Mouse (Mus musculus) forebrain, embryonic 16.5 days (tissue): ENCODE data around the gene Nckipsd. TPM values are rescaled to one million over a fixed set of nuclear protein-coding genes. Genes with fewer than 3 reads are reported as not detected.

ENCODE experiments used
- ATAC-seq: fragments of 200-750 bp; cut with Nextera tagmentation; 2 replicates; pipeline ENCODE4 v1.8.0; 2017; ENCODE audit warnings: mild to moderate bottlenecking, moderate library complexity
- H3K27ac ChIP-seq: fragments of 300-500 bp; sonication (generic); 2 replicates; pipeline ENCODE4 v1.5.1; 2014; ENCODE audit warnings: low read length, control low read depth
- H3K27me3 ChIP-seq: fragments of 300-500 bp; sonication (generic); replicated peaks from 2 replicates; pipeline ENCODE4 v1.6.1; 2014; ENCODE audit warnings: low read length; ENCODE audit not compliant: control insufficient read depth, insufficient read depth
- H3K36me3 ChIP-seq: fragments of 300-500 bp; sonication (generic); 2 replicates; pipeline ENCODE4 v1.6.1; 2014; ENCODE audit not compliant: control insufficient read depth, insufficient read depth
- H3K4me1 ChIP-seq: fragments of 300-500 bp; sonication (generic); replicated peaks from 2 replicates; pipeline ENCODE4 v1.6.1; 2014; ENCODE audit warnings: low read length; ENCODE audit not compliant: control insufficient read depth, insufficient read depth
- H3K4me2 ChIP-seq: fragments of 300-500 bp; sonication (generic); 2 replicates; pipeline ENCODE4 v1.6.1; 2014; ENCODE audit warnings: mild to moderate bottlenecking, low read length, control low read depth
- H3K4me3 ChIP-seq: fragments of 300-500 bp; sonication (generic); replicated peaks from 2 replicates; pipeline ENCODE4 v1.5.1; 2014; ENCODE audit warnings: mild to moderate bottlenecking, low read length, control low read depth
- H3K9ac ChIP-seq: fragments of 300-500 bp; sonication (generic); replicated peaks from 2 replicates; pipeline ENCODE4 v1.6.1; 2014; ENCODE audit warnings: low read depth, low read length, control low read depth
- H3K9me3 ChIP-seq: fragments of 300-500 bp; sonication (generic); 2 replicates; pipeline ENCODE4 v1.6.1; 2016; ENCODE audit warnings: low read length; ENCODE audit not compliant: control insufficient read depth
- WGBS: fragments of 180-500 bp; shearing (Covaris S2); extraction: QIAGEN DNeasy Blood & Tissue Kit; methylation state at CpG from one replicate; pipeline ENCODE4 v1.1.7; 2014; 5-methylcytosine and 5-hydroxymethylcytosine counted together
- polyA plus RNA-seq: library from polyadenylated mRNA; unstranded; fragments of >200 nt; fragmentation: Nextera tagmentation; extraction: Ambion mirVana; gene quantifications from 2 replicates; pipeline ENCODE4 v1.2.1, GENCODE M21; 2015

The Nckipsd gene
- polyA plus RNA-seq, 1 experiment from 2014 or later = 35.1 TPM

DNA sequence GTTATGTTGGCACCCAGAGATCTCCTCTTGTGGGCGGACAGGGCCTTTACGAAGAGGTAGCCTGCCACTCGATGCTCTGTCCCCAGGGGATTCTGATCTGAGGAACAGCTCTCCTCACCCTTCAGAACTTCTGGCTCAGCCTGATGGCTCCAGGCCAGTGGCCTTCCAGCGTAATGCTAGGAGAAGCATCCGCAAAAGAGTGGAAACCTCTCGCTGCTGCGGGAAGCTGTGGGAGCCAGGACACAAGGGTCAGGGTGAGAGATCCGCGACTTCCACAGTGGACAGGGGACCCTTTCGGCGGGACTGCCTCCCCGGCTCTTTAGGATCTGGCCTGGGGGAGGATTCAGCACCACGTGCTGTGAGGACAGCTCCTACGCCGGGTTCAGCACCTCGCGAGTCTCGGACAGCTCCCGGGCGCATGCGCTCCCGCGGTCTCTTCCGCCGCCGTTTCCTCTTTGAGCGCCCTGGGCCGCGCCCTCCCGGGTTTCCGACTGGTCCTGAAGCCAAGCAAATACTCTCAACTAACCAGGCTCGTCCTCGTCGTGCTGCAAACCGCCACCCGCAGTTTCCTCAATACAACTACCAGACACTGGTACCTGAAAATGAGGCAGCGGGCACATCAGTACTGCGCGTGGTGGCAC, 18.7 kb downstream of the Nckipsd start:
- peaks cover 51% of the 10 kb centered on the region for H3K4me1 ChIP-seq
- under 1% methylated on average over 39 of the region's 39 CpGs for WGBS
- peak overlapping the region; percentile 71 for H3K27ac ChIP-seq
- ATAC-seq = no peak
- no peaks in the 10 kb centered on the region for H3K9me3 ChIP-seq
- H3K4me2 ChIP-seq = peak overlapping the region; percentile 95
- peaks cover 21% of the 10 kb centered on the region for H3K36me3 ChIP-seq
- H3K9ac ChIP-seq = peak overlapping the region; percentile 90
- peak overlapping the region; percentile 63 for H3K4me3 ChIP-seq
- peaks cover 22% of the 10 kb centered on the region for H3K27me3 ChIP-seq

DNA sequence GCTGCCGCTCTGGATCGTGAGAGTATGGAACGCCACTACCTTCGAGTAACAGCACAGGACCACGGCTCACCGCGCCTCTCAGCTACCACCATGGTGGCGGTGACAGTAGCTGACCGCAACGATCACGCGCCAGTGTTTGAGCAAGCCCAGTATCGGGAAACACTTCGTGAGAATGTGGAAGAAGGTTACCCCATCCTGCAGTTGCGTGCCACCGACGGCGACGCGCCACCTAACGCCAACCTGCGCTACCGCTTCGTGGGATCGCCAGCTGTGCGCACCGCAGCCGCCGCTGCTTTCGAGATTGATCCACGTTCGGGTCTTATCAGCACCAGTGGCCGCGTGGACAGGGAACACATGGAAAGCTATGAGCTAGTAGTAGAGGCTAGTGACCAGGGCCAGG, 19.3 kb downstream of the Nckipsd start:
- H3K4me3 ChIP-seq = peak overlapping the region; percentile 63
- no peak overlapping the region for H3K27ac ChIP-seq
- WGBS = 10% methylated on average over 34 of the region's 34 CpGs
- ATAC-seq = no peak
- H3K4me2 ChIP-seq = peak overlapping the region; percentile 95
- peaks cover 21% of the 10 kb centered on the region for H3K36me3 ChIP-seq
- H3K27me3 ChIP-seq = peaks cover 22% of the 10 kb centered on the region
- no peaks in the 10 kb centered on the region for H3K9me3 ChIP-seq
- peaks cover 57% of the 10 kb centered on the region for H3K4me1 ChIP-seq
- H3K9ac ChIP-seq = peak overlapping the region; percentile 90

DNA sequence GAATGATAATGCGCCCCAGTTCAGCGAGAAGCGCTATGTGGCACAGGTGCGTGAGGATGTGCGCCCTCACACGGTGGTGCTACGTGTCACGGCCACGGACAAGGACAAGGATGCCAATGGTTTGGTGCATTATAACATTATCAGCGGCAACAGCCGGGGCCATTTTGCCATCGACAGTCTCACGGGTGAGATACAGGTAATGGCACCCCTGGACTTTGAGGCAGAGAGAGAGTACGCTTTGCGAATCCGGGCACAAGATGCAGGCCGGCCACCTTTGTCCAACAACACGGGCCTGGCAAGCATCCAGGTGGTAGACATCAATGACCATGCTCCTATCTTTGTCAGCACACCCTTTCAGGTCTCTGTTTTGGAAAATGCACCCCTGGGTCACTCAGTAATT, 19.7 kb downstream of the Nckipsd start:
- Histone ChIP-seq H3K4me3 (peak overlapping the region; percentile 63), H3K4me2 (peak overlapping the region; percentile 95), H3K9ac (peak overlapping the region; percentile 90; the same call in 1 of the 2 replicates), H3K27ac (no peak overlapping the region), H3K36me3 (peaks cover 21% of the 10 kb centered on the region), H3K4me1 (peaks cover 62% of the 10 kb centered on the region), H3K27me3 (peaks cover 22% of the 10 kb centered on the region), H3K9me3 (no peaks in the 10 kb centered on the region)
- no peak for ATAC-seq
- 62% methylated on average over 18 of the region's 18 CpGs for WGBS

DNA sequence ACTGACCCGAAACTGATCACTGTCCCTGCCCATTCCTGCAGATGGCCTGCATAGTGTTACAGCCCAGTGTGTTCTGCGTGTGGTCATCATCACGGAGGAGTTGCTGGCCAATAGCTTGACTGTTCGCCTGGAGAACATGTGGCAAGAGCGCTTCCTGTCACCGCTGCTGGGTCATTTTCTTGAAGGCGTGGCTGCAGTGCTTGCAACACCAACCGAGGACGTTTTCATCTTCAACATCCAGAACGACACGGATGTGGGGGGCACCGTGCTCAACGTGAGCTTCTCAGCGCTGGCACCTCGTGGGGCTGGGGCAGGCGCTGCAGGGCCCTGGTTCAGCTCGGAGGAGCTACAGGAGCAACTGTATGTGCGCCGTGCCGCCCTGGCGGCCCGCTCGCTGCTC, 23.5 kb downstream of the Nckipsd start:
- peaks cover 55% of the 10 kb centered on the region for H3K4me1 ChIP-seq
- no peaks in the 10 kb centered on the region for H3K9me3 ChIP-seq
- H3K27me3 ChIP-seq = peaks cover 12% of the 10 kb centered on the region; the same call in 1 of the 2 replicates
- peaks cover 49% of the 10 kb centered on the region for H3K36me3 ChIP-seq
- peak overlapping the region; percentile 41; the same call in 1 of the 2 replicates for H3K9ac ChIP-seq
- peak overlapping the region; percentile 64 for H3K4me2 ChIP-seq
- H3K27ac ChIP-seq = no peak overlapping the region
- ATAC-seq = 0 out of 2 replicates have a peak, but pooled peaks have one; percentile 24
- peak overlapping the region; percentile 35 for H3K4me3 ChIP-seq
- 11% methylated on average over 23 of the region's 23 CpGs for WGBS

DNA sequence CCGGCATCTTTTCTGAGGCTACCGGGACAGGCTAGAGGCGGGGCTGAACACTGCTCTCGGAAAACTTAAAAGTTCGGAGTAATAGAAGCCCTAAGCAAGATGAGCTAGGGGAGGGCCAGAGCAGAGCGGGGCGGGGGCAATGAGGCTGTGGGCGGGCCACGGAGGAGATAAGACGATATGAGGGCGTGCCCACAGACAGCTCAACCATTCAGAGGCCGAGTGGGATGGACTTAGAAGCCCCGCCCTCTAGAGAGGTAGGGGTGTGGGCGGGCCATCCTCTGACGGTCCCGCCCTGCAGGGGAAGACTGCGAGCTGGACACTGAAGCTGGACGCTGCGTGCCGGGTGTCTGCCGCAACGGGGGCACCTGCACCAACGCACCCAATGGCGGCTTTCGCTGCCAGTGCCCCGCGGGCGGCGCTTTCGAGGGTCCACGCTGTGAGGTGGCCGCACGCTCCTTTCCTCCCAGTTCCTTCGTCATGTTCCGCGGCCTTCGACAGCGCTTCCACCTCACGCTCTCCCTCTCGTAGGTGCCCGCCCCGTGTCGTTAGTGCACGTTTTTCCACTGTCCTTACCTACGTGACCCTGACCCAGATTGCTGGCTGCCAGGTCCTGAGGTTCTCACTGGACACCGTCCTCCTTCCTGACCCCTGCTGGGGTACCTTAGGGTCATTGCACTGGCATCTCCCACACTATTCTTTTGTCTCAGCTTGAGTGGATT, 24.4 kb downstream of the Nckipsd start:
- peaks cover 46% of the 10 kb centered on the region for H3K4me1 ChIP-seq
- H3K36me3 ChIP-seq = peaks cover 49% of the 10 kb centered on the region
- no peaks in the 10 kb centered on the region for H3K9me3 ChIP-seq
- ATAC-seq = peak; percentile 95
- H3K4me3 ChIP-seq = peak overlapping the region; percentile 35
- WGBS = 7% methylated on average over 42 of the region's 46 CpGs
- H3K9ac ChIP-seq = peak overlapping the region; percentile 10
- H3K4me2 ChIP-seq = peak overlapping the region; percentile 64
- H3K27ac ChIP-seq = no peak overlapping the region
- H3K27me3 ChIP-seq = peaks cover 12% of the 10 kb centered on the region; the same call in 1 of the 2 replicates

DNA sequence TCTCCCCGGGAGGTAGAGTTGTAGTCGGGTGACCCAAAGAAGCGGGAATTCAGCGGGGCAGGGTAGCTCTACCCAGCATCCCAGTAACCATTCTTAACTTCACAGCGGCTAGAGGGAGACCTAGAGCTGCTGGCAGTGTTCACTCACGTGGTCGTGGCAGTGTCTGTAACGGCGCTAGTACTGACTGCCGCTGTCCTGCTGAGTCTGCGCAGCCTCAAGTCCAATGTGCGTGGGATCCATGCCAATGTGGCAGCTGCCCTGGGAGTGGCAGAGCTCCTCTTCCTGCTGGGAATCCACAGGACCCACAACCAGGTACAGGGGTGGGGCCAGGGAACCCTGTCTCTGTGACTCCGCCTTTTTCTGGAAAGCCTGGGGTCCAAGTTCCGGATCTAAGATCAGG, 34.8 kb downstream of the Nckipsd start:
- H3K9ac ChIP-seq = no peak overlapping the region
- no peak overlapping the region for H3K4me3 ChIP-seq
- no peaks in the 10 kb centered on the region for H3K9me3 ChIP-seq
- H3K27ac ChIP-seq = no peak overlapping the region
- peaks cover 55% of the 10 kb centered on the region for H3K36me3 ChIP-seq
- 9% methylated on average over 14 of the region's 14 CpGs for WGBS
- peak; percentile 14; the same call in 1 of the 2 replicates for ATAC-seq
- no peaks in the 10 kb centered on the region for H3K4me1 ChIP-seq
- H3K4me2 ChIP-seq = no peak overlapping the region
- no peaks in the 10 kb centered on the region for H3K27me3 ChIP-seq

DNA sequence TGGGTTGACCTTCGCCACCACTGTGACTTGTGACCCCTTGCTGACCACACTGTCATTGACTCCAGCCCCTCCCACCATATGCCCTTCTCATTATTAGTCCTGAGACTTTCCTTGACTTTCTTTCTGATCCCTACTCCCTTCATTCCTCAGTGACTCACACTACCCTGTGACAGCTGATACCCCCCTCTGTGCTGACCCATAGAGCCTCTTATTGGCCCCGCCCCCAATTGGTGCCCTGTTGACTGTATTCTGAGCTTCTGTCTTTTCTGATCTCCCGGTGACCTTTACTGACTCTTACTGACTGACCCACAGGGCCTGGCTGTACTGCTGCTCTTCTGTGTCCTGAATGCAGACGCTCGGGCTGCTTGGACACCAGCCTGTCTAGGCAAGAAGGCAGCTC, 37.2 kb downstream of the Nckipsd start:
- Histone ChIP-seq H3K4me2 (no peak overlapping the region), H3K4me3 (no peak overlapping the region), H3K27me3 (no peaks in the 10 kb centered on the region), H3K9me3 (no peaks in the 10 kb centered on the region), H3K27ac (no peak overlapping the region), H3K4me1 (no peaks in the 10 kb centered on the region), H3K9ac (no peak overlapping the region), H3K36me3 (peaks cover 54% of the 10 kb centered on the region)
- WGBS = 76% methylated on average over 5 of the region's 5 CpGs
- ATAC-seq = no peak

DNA sequence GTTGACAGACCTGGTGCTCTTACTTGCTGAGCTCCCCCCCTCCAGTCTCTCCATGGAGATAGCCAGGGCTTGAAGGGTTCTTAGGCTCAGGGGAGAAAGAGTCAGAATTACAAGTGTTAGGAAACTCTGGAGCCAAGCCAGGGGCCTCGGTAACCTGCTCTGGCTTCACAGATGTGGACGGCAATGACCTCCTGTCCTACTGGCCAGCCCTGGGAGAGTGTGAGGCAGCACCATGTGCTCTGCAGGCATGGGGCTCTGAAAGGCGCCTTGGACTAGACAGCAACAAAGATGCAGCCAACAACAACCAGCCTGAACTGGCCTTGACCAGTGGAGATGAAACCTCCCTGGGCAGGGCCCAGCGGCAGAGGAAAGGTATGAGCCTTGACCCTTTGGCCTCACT, 39.2 kb downstream of the Nckipsd start:
- peaks cover 46% of the 10 kb centered on the region for H3K36me3 ChIP-seq
- H3K4me3 ChIP-seq = no peak overlapping the region
- no peak overlapping the region for H3K4me2 ChIP-seq
- no peaks in the 10 kb centered on the region for H3K4me1 ChIP-seq
- 89% methylated on average over 4 of the region's 4 CpGs for WGBS
- no peaks in the 10 kb centered on the region for H3K9me3 ChIP-seq
- no peak for ATAC-seq
- H3K27ac ChIP-seq = no peak overlapping the region
- no peak overlapping the region for H3K9ac ChIP-seq
- no peaks in the 10 kb centered on the region for H3K27me3 ChIP-seq

DNA sequence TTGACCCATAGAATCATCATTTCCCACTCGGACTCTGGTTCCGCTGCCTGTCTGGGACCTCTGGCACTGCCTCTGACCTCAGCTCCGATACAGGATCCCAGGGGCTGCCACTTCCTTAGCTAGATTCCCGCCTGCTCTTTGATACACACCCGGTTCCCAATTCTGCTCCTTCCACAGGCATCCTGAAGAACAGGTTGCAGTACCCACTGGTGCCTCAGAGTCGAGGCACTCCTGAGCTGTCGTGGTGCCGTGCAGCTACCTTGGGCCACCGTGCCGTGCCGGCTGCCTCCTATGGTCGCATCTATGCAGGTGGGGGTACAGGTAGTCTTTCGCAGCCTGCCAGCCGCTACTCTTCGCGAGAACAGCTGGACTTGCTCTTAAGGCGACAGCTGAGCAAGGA, 40.3 kb downstream of the Nckipsd start:
- Histone ChIP-seq H3K4me3 (no peak overlapping the region), H3K9me3 (no peaks in the 10 kb centered on the region), H3K4me1 (peaks cover 2% of the 10 kb centered on the region), H3K27ac (no peak overlapping the region), H3K36me3 (peaks cover 44% of the 10 kb centered on the region), H3K9ac (no peak overlapping the region), H3K27me3 (no peaks in the 10 kb centered on the region), H3K4me2 (no peak overlapping the region)
- no peak for ATAC-seq
- 86% methylated on average over 17 of the region's 17 CpGs for WGBS
